Mouse (Mus musculus) neutrophil, adult 59 days (primary cell): Measurements from ENCODE around the gene Magea4. TPM values are rescaled to one million over a fixed set of nuclear protein-coding genes. Genes with fewer than 3 reads are reported as not detected.

ENCODE experiments used
- total RNA-seq, 2 experiments: library from RNA; stranded (reverse); gene quantifications; 1 replicate in 1 of 2; 2 replicates in 1 of 2; pipeline ENCODE4 v1.2.4; 2023

The Magea4 gene
- not detected for total RNA-seq

GRCm38 (mm10) chrX:72221717-72222116 lies at the start of gene Magea4:
Magea4 (plus strand) TSS chrX:72222017.

Other genes starting within 250 kb of the Magea4 start
- not detected for gene Fate1, start 249.0 kb upstream of the Magea4 start, total RNA-seq
- not detected for gene Cnga2, start 230.2 kb upstream of the Magea4 start, total RNA-seq
- gene Gabre, start 52.8 kb downstream of the Magea4 start, total RNA-seq: under 1 TPM in 1 of 2 experiments, not detected in 1; 0.82 TPM
- gene Magea10, start 164.8 kb downstream of the Magea4 start, total RNA-seq: not detected